Mouse (Mus musculus): ENCODE results near the gene Olfr613.
"Not testable (repeated sequence)": the region's sequence is repeated elsewhere in the genome, so short reads cannot be mapped to it uniquely, and the experiment has no call there.

Olfr613 gene

GRCm38 (mm10) chr7:103547774-103548173 is at the start of gene Olfr613:
TSS of gene Olfr613 (plus strand) at chr7:103548074.
- no peak for DNase-seq

GRCm38 (mm10) chr7:103512022-103512421 is 35.9 kb upstream of the Olfr613 start, which contains the start of gene Olfr610:
TSS of gene Olfr610 (minus strand) at chr7:103512122.
- DNase-seq = no peak

- DNase-seq = not testable (repeated sequence)
Observed at GRCm38 (mm10) chr7:103520746-103521145, 27.1 kb upstream of the Olfr613 start, which contains the start of gene Olfr611. TSS of gene Olfr611 (minus strand) at chr7:103520846.

- DNase-seq = not testable (repeated sequence)
Observed at GRCm38 (mm10) chr7:103542617-103543016, 5.3 kb upstream of the Olfr613 start, which contains the start of gene Olfr612. TSS of gene Olfr612 (minus strand) at chr7:103542717.

- no peak for DNase-seq
Observed at GRCm38 (mm10) chr7:103555779-103556178, 7.9 kb downstream of the Olfr613 start, which contains the start of gene Olfr615. TSS of gene Olfr615 (plus strand) at chr7:103556079.

GRCm38 (mm10) chr7:103569043-103569442 is 21.2 kb downstream of the Olfr613 start, which contains the start of gene Olfr616:
TSS of gene Olfr616 (minus strand) at chr7:103569143.
- no peak for DNase-seq

GRCm38 (mm10) chr7:103572761-103573160 is 24.9 kb downstream of the Olfr613 start, which contains the start of gene Olfr617:
TSS of gene Olfr617 (plus strand) at chr7:103573061.
- DNase-seq = no peak

GRCm38 (mm10) chr7:103589803-103590202 is 41.9 kb downstream of the Olfr613 start, which contains the start of gene Olfr618:
TSS of gene Olfr618 (plus strand) at chr7:103590103.
- DNase-seq = no peak

GRCm38 (mm10) chr7:103600275-103600674 is 52.4 kb downstream of the Olfr613 start, which contains the start of gene Olfr619:
TSS of gene Olfr619 (plus strand) at chr7:103600575.
- no peak for DNase-seq
